Mouse (Mus musculus) hindbrain, embryonic 12.5 days (tissue): ENCODE results near the gene Cerkl. TPM values are rescaled to one million over a fixed set of nuclear protein-coding genes. Genes with fewer than 3 reads are reported as not detected.

Source experiments
- ATAC-seq: fragments of 200-750 bp; cut with Nextera tagmentation; 2 replicates; pipeline ENCODE4 v1.8.0; 2017; ENCODE audit warnings: moderate TSS enrichment; ENCODE audit not compliant: low FRiP score
- H3K27ac ChIP-seq: fragments of 300-500 bp; sonication (generic); 2 replicates; pipeline ENCODE4 v1.5.1; 2016; ENCODE audit warnings: mild to moderate bottlenecking
- H3K27me3 ChIP-seq: fragments of 300-500 bp; sonication (generic); 2 replicates; pipeline ENCODE4 v1.6.1; 2016; ENCODE audit warnings: mild to moderate bottlenecking
- H3K36me3 ChIP-seq: fragments of 300-500 bp; sonication (generic); 2 replicates; pipeline ENCODE4 v1.6.1; 2016; ENCODE audit warnings: mild to moderate bottlenecking
- H3K4me1 ChIP-seq: fragments of 300-500 bp; sonication (generic); 2 replicates; pipeline ENCODE4 v1.6.1; 2016
- H3K4me2 ChIP-seq: fragments of 300-500 bp; sonication (generic); replicated peaks from 2 replicates; pipeline ENCODE4 v1.6.1; 2016; ENCODE audit warnings: mild to moderate bottlenecking
- H3K4me3 ChIP-seq: fragments of 300-500 bp; sonication (generic); 2 replicates; pipeline ENCODE4 v1.5.1; 2016; ENCODE audit warnings: mild to moderate bottlenecking
- H3K9ac ChIP-seq: fragments of 300-500 bp; sonication (generic); 2 replicates; pipeline ENCODE4 v1.6.1; 2016; ENCODE audit warnings: mild to moderate bottlenecking, moderate library complexity
- H3K9me3 ChIP-seq: fragments of 300-500 bp; sonication (generic); replicated peaks from 2 replicates; pipeline ENCODE4 v1.6.1; 2016; ENCODE audit warnings: mild to moderate bottlenecking
- WGBS: fragments of 180-500 bp; shearing (Covaris S2); methylation state at CpG from one replicate; pipeline ENCODE4 v1.1.7; 2016; 5-methylcytosine and 5-hydroxymethylcytosine counted together
- polyA plus RNA-seq: library from polyadenylated mRNA; unstranded; fragments of >200 nt; fragmentation: Nextera tagmentation; extraction: Ambion mirVana; gene quantifications from 2 replicates; pipeline ENCODE4 v1.2.1, GENCODE M21; 2016

Cerkl gene
- 3.6 and 4.1 TPM in 2 replicates for polyA plus RNA-seq

DNA sequence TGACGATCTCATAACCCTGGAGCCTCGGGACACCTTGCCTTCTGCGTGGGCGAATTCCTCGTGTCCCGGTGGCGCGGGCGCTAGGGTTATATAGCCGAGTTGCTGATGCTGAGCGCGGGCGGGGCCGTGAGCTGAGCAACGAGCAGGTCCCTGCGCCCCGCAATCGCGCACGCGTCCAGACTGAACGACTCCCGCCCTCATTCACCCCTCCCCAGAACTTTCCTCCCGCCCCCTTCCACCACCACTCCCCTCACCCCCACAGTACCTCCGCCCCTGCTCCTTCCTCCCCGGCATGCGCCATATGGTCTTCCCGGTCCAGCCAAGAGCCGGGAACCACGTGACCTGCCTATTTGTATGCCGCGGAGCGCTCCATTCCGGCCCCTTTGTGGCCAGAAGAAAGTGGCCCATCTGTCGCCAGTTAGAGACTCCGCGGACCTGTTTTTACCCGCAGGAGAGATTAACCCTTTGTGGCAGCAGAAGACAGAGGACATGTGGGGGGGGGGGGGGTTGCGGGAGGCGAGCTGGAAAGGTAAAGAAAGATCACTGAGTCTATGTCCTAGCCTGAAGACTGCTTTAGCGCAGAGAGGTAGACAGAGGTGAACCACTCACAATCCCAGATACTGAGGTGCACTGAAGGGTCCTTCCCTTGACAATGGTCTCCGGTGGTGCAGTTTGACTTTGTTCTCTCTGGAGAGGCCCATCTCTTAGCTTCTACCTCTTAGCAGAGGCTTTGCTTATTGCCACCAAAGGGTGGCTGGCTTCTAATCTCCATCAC is at the start of gene Cerkl, which contains the start of gene Neurod1:
Gene Cerkl, minus strand, starts transcription at position 211 of the 775 bp plus-strand sequence.
Gene Neurod1, minus strand, starts transcription at position 177 of the 775 bp plus-strand sequence.
- peak within 1 kb of the TSS; percentile 82 for H3K27ac ChIP-seq
- peaks cover 56% of the 10 kb centered on the region for H3K27me3 ChIP-seq
- under 1% methylated on average over 35 of the region's 42 CpGs for whole genome bisulfite sequencing
- H3K4me3 ChIP-seq, result peak within 1 kb of the TSS; percentile 49
- H3K9me3 ChIP-seq, result no peaks in the 10 kb centered on the region
- peak within 1 kb of the TSS; percentile 67 for H3K4me2 ChIP-seq
- no peaks in the 10 kb centered on the region for H3K36me3 ChIP-seq
- ATAC-seq, result peak; percentile 92
- H3K4me1 ChIP-seq, result peaks cover 31% of the 10 kb centered on the region
- H3K9ac ChIP-seq, result peak within 1 kb of the TSS; percentile 23; the same call in 1 of the 2 replicates

- Histone ChIP-seq H3K4me1 (no peaks in the 10 kb centered on the region), H3K27ac (no peak overlapping the region), H3K4me3 (no peak overlapping the region), H3K4me2 (no peak overlapping the region), H3K36me3 (no peaks in the 10 kb centered on the region), H3K27me3 (no peaks in the 10 kb centered on the region; the same call in 1 of the 2 replicates), H3K9ac (no peak overlapping the region), H3K9me3 (no peaks in the 10 kb centered on the region)
- 27% methylated on average over 10 of the region's 10 CpGs for WGBS
- ATAC-seq, result peak; percentile 85
Observed at GRCm38 (mm10) chr2:79498990-79499755, 42.6 kb upstream of the Cerkl start.

DNA sequence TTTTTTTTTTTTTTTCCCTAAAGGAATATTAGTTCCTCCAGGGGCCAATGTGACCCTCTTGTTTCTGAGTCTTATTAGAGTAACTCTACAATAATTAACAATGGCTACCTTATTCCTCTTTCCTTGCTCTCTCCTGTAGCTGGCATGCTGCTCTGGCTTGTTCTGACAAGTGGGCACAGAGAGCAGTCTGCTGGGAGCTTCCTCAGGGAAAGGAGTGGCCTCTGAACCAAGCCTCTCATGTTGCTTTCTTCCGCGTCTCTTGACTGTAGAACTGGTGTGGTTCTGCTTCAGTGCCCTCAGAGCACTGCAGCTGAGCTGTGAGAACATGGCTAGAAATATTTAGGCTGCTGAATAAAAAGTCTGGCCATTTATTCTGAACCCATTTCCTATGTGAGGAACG is 28.5 kb upstream of the Cerkl start:
- Histone ChIP-seq H3K27me3 (no peaks in the 10 kb centered on the region), H3K4me3 (no peak overlapping the region), H3K4me2 (no peak overlapping the region), H3K27ac (no peak overlapping the region), H3K9ac (no peak overlapping the region), H3K36me3 (no peaks in the 10 kb centered on the region), H3K4me1 (no peaks in the 10 kb centered on the region), H3K9me3 (no peaks in the 10 kb centered on the region)
- WGBS, result 59% methylated on average over 3 of the region's 3 CpGs
- ATAC-seq, result no peak

- 93% methylated on average over 2 of the region's 2 CpGs for WGBS
- H3K4me1 ChIP-seq, result no peaks in the 10 kb centered on the region
- H3K36me3 ChIP-seq, result no peaks in the 10 kb centered on the region
- no peak overlapping the region for H3K4me3 ChIP-seq
- no peak overlapping the region for H3K4me2 ChIP-seq
- no peaks in the 10 kb centered on the region for H3K27me3 ChIP-seq
- no peak overlapping the region for H3K9ac ChIP-seq
- no peak for ATAC-seq
- no peak overlapping the region for H3K27ac ChIP-seq
- H3K9me3 ChIP-seq, result no peaks in the 10 kb centered on the region
Observed at GRCm38 (mm10) chr2:79482511-79482910, 25.9 kb upstream of the Cerkl start.

GRCm38 (mm10) chr2:79462411-79462810 is 5.8 kb upstream of the Cerkl start:
- Histone ChIP-seq H3K36me3 (no peaks in the 10 kb centered on the region), H3K9ac (no peak overlapping the region), H3K4me2 (no peak overlapping the region), H3K9me3 (no peaks in the 10 kb centered on the region), H3K4me1 (peaks cover 17% of the 10 kb centered on the region), H3K27me3 (peaks cover 40% of the 10 kb centered on the region), H3K4me3 (no peak overlapping the region), H3K27ac (no peak overlapping the region)
- WGBS, result 86% methylated on average over 4 of the region's 4 CpGs
- ATAC-seq, result no peak

DNA sequence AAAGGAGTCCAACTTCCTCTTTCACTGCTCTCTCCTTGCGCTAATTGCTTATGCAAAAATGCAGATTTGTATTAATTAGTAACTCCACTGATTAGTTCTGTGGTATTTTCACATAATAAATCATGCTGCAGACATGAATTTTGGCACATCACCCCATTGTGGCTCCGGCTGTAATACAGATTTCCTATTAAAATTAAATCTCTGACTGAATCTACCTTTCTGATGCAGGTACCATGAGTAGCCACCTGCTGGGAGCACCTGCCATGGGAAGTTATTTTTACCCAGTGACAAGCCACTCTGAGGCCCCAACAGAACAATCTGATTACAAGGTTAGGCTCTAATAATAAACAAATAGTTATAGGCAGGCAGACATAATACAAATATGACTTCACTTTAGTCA is 5.3 kb upstream of the Cerkl start:
- Histone ChIP-seq H3K4me2 (no peak overlapping the region), H3K27me3 (peaks cover 45% of the 10 kb centered on the region), H3K4me1 (peaks cover 20% of the 10 kb centered on the region), H3K27ac (no peak overlapping the region), H3K36me3 (no peaks in the 10 kb centered on the region), H3K4me3 (no peak overlapping the region), H3K9me3 (no peaks in the 10 kb centered on the region), H3K9ac (no peak overlapping the region)
- ATAC-seq, result no peak
- WGBS, result 77% methylated on average over 2 of the region's 2 CpGs

DNA sequence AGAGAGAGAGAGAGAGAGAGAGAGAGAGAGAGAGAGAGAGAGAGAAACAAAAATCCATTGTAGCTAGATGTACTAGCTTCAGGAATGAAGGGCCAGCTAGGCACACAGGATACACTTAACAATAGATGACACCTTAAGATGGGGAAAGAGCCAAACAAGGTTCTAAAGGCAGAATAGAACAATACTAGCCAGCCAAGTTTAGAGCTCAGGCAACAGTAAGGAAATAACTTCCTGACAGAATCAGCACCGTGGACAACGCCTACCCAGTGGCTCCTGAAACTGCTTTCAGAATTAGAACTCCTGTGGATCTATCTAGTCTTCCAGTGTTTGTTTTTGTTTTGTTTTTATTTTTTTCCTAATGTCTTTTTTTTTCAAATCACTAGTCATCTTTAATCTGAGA is 4.0 kb upstream of the Cerkl start:
- WGBS, result 4% methylated on average over 2 of the region's 2 CpGs
- Histone ChIP-seq H3K27ac (0 out of 2 replicates have a peak overlapping the region, but pooled peaks have one; percentile 76), H3K9ac (no peak overlapping the region), H3K4me1 (peaks cover 23% of the 10 kb centered on the region), H3K4me2 (peak overlapping the region; percentile 47), H3K27me3 (peaks cover 49% of the 10 kb centered on the region), H3K9me3 (no peaks in the 10 kb centered on the region), H3K4me3 (no peak overlapping the region), H3K36me3 (no peaks in the 10 kb centered on the region)
- ATAC-seq, result no peak

GRCm38 (mm10) chr2:79460107-79460506 is 3.5 kb upstream of the Cerkl start:
- Histone ChIP-seq H3K4me2 (peak overlapping the region; percentile 47), H3K4me1 (peaks cover 23% of the 10 kb centered on the region), H3K27me3 (peaks cover 53% of the 10 kb centered on the region), H3K9ac (no peak overlapping the region), H3K9me3 (no peaks in the 10 kb centered on the region), H3K4me3 (0 out of 2 replicates have a peak overlapping the region, but pooled peaks have one; percentile 20), H3K27ac (peak overlapping the region; percentile 76), H3K36me3 (no peaks in the 10 kb centered on the region)
- ATAC-seq, result no peak
- WGBS, result 5% methylated on average over 14 of the region's 14 CpGs

DNA sequence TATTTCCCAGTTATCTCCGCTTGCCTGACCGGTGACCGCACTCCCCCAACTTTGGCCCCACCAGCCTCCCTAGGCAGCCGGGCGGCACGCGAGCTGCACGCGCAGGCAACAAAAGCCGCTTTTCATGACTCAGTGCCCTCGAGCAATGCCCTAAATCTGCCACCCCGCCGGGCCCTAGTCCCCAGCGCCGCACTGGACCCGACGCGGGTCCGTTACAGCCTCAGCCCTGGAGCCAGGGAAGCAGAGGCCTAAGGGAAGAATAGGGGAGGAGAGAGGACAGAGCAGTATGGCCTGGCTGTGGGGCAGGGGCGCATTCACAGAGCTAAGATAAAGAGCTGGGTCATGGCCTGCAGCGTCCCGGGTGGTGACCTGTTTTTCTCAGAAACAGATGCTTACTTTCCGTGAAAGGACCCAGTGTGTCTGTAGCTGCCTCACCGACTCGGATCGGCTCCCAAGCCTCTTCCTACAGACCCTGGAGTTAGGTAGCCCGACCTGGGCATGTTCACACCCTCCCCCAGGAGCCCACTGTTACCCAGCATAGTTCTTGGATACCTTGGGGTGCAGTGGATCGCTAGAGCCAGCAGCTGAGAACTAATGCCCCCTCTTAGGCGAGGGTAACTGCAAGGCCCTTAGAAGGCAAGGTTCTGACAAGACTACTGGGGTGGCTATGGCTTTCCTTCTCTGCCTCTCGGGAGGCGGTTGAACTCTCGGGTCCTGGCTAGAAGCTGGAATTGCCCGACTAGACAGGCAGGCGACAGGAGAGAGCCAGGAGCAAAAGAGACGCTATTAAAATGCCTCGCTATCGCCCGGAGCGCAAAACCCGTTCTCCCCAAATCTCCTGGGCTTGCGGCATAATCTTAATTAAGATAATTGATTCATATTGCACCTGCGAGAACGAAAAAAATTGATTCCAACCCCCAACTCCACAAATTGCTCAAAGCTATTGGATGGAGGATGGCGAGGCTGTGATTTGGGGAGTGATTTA is 2.8 kb upstream of the Cerkl start:
- 0 out of 2 replicates have a peak overlapping the region, but pooled peaks have one; percentile 14 for H3K9ac ChIP-seq
- peak overlapping the region; percentile 77 for H3K27ac ChIP-seq
- under 1% methylated on average over 44 of the region's 44 CpGs for WGBS
- H3K27me3 ChIP-seq, result peaks cover 60% of the 10 kb centered on the region
- H3K4me1 ChIP-seq, result peaks cover 29% of the 10 kb centered on the region
- peak; percentile 32 for ATAC-seq
- peak overlapping the region; percentile 20 for H3K4me3 ChIP-seq
- H3K9me3 ChIP-seq, result no peaks in the 10 kb centered on the region
- H3K36me3 ChIP-seq, result no peaks in the 10 kb centered on the region
- peak overlapping the region; percentile 47 for H3K4me2 ChIP-seq

- Histone ChIP-seq H3K9ac (no peak overlapping the region), H3K9me3 (no peaks in the 10 kb centered on the region), H3K4me3 (no peak overlapping the region), H3K36me3 (no peaks in the 10 kb centered on the region), H3K4me2 (no peak overlapping the region), H3K27me3 (peaks cover 63% of the 10 kb centered on the region), H3K27ac (no peak overlapping the region), H3K4me1 (peaks cover 31% of the 10 kb centered on the region)
- ATAC-seq, result no peak
- WGBS, result 13% methylated on average over 3 of the region's 3 CpGs
Observed at GRCm38 (mm10) chr2:79457932-79458331, 1.3 kb upstream of the Cerkl start.

- Histone ChIP-seq H3K4me3 (no peak overlapping the region), H3K9ac (no peak overlapping the region), H3K9me3 (no peaks in the 10 kb centered on the region), H3K36me3 (no peaks in the 10 kb centered on the region), H3K4me1 (peaks cover 31% of the 10 kb centered on the region), H3K4me2 (no peak overlapping the region; the same call in 1 of the 2 replicates), H3K27ac (peak overlapping the region; percentile 82), H3K27me3 (peaks cover 61% of the 10 kb centered on the region)
- no peak for ATAC-seq
- 61% methylated on average over 3 of the region's 3 CpGs for WGBS
Observed at GRCm38 (mm10) chr2:79457434-79457833, 849 bp upstream of the Cerkl start.
